Mouse (Mus musculus): ENCODE measurements around the gene Nap1l1. TPM values are rescaled to one million over a fixed set of nuclear protein-coding genes. Genes with fewer than 3 reads are reported as not detected.

Gene Nap1l1
- polyA plus RNA-seq, 1 experiment from 2014 or later, result 234 TPM

DNA sequence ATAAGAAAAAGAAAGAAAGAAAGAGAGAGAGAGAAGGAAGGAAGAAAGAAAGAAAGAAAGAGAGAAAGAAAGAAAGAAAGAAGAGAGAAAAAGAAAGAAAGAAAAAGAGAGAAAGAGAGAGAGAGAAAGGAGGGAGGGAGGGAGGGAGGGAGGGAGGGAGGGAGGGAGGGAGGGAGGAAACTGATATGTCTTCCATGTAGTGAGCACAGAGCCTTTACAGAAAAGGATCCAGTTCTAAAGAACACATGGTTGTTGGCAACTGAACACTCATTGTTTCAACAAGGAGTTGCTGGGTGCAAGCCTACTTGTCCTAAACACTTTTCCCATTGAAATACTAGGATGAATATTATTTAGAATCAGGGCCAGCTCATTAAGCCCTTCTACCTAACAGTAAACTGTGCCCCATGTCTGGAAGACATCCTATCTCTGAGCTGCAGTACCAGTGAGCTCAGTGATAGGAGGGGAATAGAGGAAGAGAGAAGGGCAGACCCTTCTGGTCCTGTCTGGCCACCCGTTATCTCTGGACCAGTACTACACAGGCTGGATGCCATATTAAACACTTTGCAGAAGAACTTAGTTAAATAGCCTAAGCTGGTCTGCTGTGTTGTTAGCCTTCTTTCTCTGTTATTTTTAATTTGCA lies 21.2 kb upstream of the Nap1l1 start:
- DNase-seq (ENCODE audit: low spot score) (no peak), ATAC-seq (ENCODE audit: low read depth) (no peak)
- Histone ChIP-seq H3K4me3 (ENCODE audit: low read depth, low read length) (no peak overlapping the region), H3K27me3 (replicated peaks; ENCODE audit: control insufficient read depth, insufficient read depth, low read length) (no peaks in the 10 kb centered on the region), H3K9me3 (ENCODE audit: control insufficient read depth, low read length) (no peaks in the 10 kb centered on the region), H3K4me2 (ENCODE audit: low read depth, low read length) (no peak overlapping the region), H3K27ac (replicated peaks; ENCODE audit: low read depth, low read length) (no peak overlapping the region), H3K9ac (ENCODE audit: low read depth, low read length) (no peak overlapping the region), H3K36me3 (ENCODE audit: control insufficient read depth, insufficient read depth, low read length) (no peaks in the 10 kb centered on the region), H3K4me1 (ENCODE audit: control insufficient read depth, insufficient read depth, low read length) (no peaks in the 10 kb centered on the region)
- WGBS, result 85% methylated on average over 1 of the region's 1 CpGs

- Histone ChIP-seq H3K9me3 (ENCODE audit: control insufficient read depth, low read length) (no peaks in the 10 kb centered on the region), H3K27ac (replicated peaks; ENCODE audit: low read depth, low read length) (no peak overlapping the region), H3K4me1 (ENCODE audit: control insufficient read depth, insufficient read depth, low read length) (no peaks in the 10 kb centered on the region), H3K4me2 (ENCODE audit: low read depth, low read length) (no peak overlapping the region), H3K9ac (ENCODE audit: low read depth, low read length) (no peak overlapping the region), H3K36me3 (ENCODE audit: control insufficient read depth, insufficient read depth, low read length) (no peaks in the 10 kb centered on the region), H3K27me3 (replicated peaks; ENCODE audit: control insufficient read depth, insufficient read depth, low read length) (no peaks in the 10 kb centered on the region), H3K4me3 (ENCODE audit: low read depth, low read length) (no peak overlapping the region)
- DNase-seq (ENCODE audit: low spot score) (no peak), ATAC-seq (ENCODE audit: low read depth) (no peak)
- WGBS, result 88% methylated on average over 11 of the region's 11 CpGs
Observed at GRCm38 (mm10) chr10:111452426-111452825, 20.6 kb upstream of the Nap1l1 start.

- Histone ChIP-seq H3K4me3 (ENCODE audit: low read depth, low read length) (no peak overlapping the region), H3K4me1 (ENCODE audit: control insufficient read depth, insufficient read depth, low read length) (no peaks in the 10 kb centered on the region), H3K9ac (ENCODE audit: low read depth, low read length) (no peak overlapping the region), H3K4me2 (ENCODE audit: low read depth, low read length) (no peak overlapping the region), H3K9me3 (ENCODE audit: control insufficient read depth, low read length) (no peaks in the 10 kb centered on the region), H3K36me3 (ENCODE audit: control insufficient read depth, insufficient read depth, low read length) (no peaks in the 10 kb centered on the region), H3K27me3 (replicated peaks; ENCODE audit: control insufficient read depth, insufficient read depth, low read length) (no peaks in the 10 kb centered on the region), H3K27ac (replicated peaks; ENCODE audit: low read depth, low read length) (no peak overlapping the region)
- 76% methylated on average over 8 of the region's 8 CpGs for WGBS
- DNase-seq (ENCODE audit: low spot score), result no peak
- no peak for ATAC-seq (ENCODE audit: low read depth)
Observed at GRCm38 (mm10) chr10:111454698-111455308, 18.2 kb upstream of the Nap1l1 start.

DNA sequence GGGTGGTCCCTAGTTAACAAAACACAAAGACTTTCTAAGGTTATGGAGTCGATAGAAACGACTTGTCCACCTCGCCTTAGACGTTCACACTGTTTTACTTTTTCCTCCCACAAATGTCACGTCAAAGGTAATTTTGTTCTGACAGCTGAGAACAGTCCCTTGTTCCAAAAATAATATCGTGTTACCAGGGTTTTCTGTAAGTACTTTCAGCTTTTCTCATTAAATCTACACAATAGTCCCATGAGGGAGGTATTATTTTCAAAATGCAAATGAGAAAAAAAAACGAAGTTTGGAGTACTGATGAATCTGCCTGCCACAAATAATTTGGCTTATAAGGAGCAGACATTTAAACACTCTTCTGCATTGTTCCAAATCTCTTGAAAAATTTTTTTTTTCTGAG lies 14.9 kb upstream of the Nap1l1 start:
- no peaks in the 10 kb centered on the region for H3K4me1 ChIP-seq (ENCODE audit: control insufficient read depth, insufficient read depth, low read length)
- WGBS, result 46% methylated on average over 7 of the region's 7 CpGs
- peak; percentile 26; the same call in 1 of the 2 replicates for ATAC-seq (ENCODE audit: low read depth)

DNA sequence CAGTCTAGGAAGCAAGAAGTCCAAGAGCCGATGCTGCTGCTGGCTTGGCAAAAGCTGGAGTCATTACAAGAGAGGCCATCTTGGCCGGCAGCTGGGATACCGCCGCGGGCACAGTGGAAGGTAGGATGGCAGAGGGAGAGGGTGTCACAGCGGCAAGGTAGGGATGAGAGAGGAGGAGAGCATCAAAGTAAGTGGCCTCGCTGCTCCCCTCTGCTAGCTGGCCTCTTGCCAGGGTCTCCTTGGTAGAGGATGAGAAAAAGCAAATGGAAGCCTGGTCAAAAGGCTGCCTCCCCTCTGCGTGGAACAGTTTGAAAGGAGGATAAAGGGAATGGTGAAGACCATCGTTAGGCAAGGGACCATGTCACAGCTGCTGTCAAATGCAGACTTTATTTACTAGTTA lies 14.0 kb upstream of the Nap1l1 start:
- no peak for ATAC-seq (ENCODE audit: low read depth)
- no peak overlapping the region for H3K9ac ChIP-seq (ENCODE audit: low read depth, low read length)
- no peaks in the 10 kb centered on the region for H3K9me3 ChIP-seq (ENCODE audit: control insufficient read depth, low read length)
- H3K27me3 ChIP-seq (replicated peaks; ENCODE audit: control insufficient read depth, insufficient read depth, low read length), result no peaks in the 10 kb centered on the region
- no peaks in the 10 kb centered on the region for H3K36me3 ChIP-seq (ENCODE audit: control insufficient read depth, insufficient read depth, low read length)
- H3K27ac ChIP-seq (replicated peaks; ENCODE audit: low read depth, low read length), result no peak overlapping the region
- WGBS, result 77% methylated on average over 9 of the region's 9 CpGs
- H3K4me3 ChIP-seq (ENCODE audit: low read depth, low read length), result no peak overlapping the region
- H3K4me1 ChIP-seq (ENCODE audit: control insufficient read depth, insufficient read depth, low read length), result no peaks in the 10 kb centered on the region
- no peak for DNase-seq (ENCODE audit: low spot score)
- H3K4me2 ChIP-seq (ENCODE audit: low read depth, low read length), result no peak overlapping the region

More for the DNA sequence above, 14.9 kb upstream of the Nap1l1 start:
- Histone ChIP-seq H3K27me3 (replicated peaks; ENCODE audit: control insufficient read depth, insufficient read depth, low read length) (no peaks in the 10 kb centered on the region), H3K9me3 (ENCODE audit: control insufficient read depth, low read length) (no peaks in the 10 kb centered on the region), H3K9ac (ENCODE audit: low read depth, low read length) (no peak overlapping the region), H3K4me3 (ENCODE audit: low read depth, low read length) (no peak overlapping the region), H3K27ac (replicated peaks; ENCODE audit: low read depth, low read length) (no peak overlapping the region), H3K36me3 (ENCODE audit: control insufficient read depth, insufficient read depth, low read length) (no peaks in the 10 kb centered on the region), H3K4me2 (ENCODE audit: low read depth, low read length) (no peak overlapping the region)
- peak; percentile 17 for DNase-seq (ENCODE audit: low spot score)

- WGBS, result 89% methylated on average over 3 of the region's 3 CpGs
Observed at GRCm38 (mm10) chr10:111459874-111460273, 13.1 kb upstream of the Nap1l1 start.

GRCm38 (mm10) chr10:111460381-111460780 lies 12.6 kb upstream of the Nap1l1 start:
- no peak overlapping the region for H3K9ac ChIP-seq (ENCODE audit: low read depth, low read length)
- no peaks in the 10 kb centered on the region for H3K27me3 ChIP-seq (replicated peaks; ENCODE audit: control insufficient read depth, insufficient read depth, low read length)
- no peak for ATAC-seq (ENCODE audit: low read depth)
- H3K36me3 ChIP-seq (ENCODE audit: control insufficient read depth, insufficient read depth, low read length), result no peaks in the 10 kb centered on the region
- no peaks in the 10 kb centered on the region for H3K9me3 ChIP-seq (ENCODE audit: control insufficient read depth, low read length)
- DNase-seq (ENCODE audit: low spot score), result peak; percentile 19
- H3K27ac ChIP-seq (replicated peaks; ENCODE audit: low read depth, low read length), result no peak overlapping the region
- H3K4me1 ChIP-seq (ENCODE audit: control insufficient read depth, insufficient read depth, low read length), result no peaks in the 10 kb centered on the region
- no peak overlapping the region for H3K4me3 ChIP-seq (ENCODE audit: low read depth, low read length)
- WGBS, result 10% methylated on average over 4 of the region's 4 CpGs
- no peak overlapping the region for H3K4me2 ChIP-seq (ENCODE audit: low read depth, low read length)

More at GRCm38 (mm10) chr10:111459874-111460273, 13.1 kb upstream of the Nap1l1 start:
- no peak overlapping the region for H3K4me3 ChIP-seq (ENCODE audit: low read depth, low read length)
- H3K4me1 ChIP-seq (ENCODE audit: control insufficient read depth, insufficient read depth, low read length), result no peaks in the 10 kb centered on the region
- H3K36me3 ChIP-seq (ENCODE audit: control insufficient read depth, insufficient read depth, low read length), result no peaks in the 10 kb centered on the region
- H3K9me3 ChIP-seq (ENCODE audit: control insufficient read depth, low read length), result no peaks in the 10 kb centered on the region
- DNase-seq (ENCODE audit: low spot score) (no peak), ATAC-seq (ENCODE audit: low read depth) (no peak)
- H3K9ac ChIP-seq (ENCODE audit: low read depth, low read length), result no peak overlapping the region
- no peak overlapping the region for H3K27ac ChIP-seq (replicated peaks; ENCODE audit: low read depth, low read length)
- no peak overlapping the region for H3K4me2 ChIP-seq (ENCODE audit: low read depth, low read length)
- no peaks in the 10 kb centered on the region for H3K27me3 ChIP-seq (replicated peaks; ENCODE audit: control insufficient read depth, insufficient read depth, low read length)

DNA sequence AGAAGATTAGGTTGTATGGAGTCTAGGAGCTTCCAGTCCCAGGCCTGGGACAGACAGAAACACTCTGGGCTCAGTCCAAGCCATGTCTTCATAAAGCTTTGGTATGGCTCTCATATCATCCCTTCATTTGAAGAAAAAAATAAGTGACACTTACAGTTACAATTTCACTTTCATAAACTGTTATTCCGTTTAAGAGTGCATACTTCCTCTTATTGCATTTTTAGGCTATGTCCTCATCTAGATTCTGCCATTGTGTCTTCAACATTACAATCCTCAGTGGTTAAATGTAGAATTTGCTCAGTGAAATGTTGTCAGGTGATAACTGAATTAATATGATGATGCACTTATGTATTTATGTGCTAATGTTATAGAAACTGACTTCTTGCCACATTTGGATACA lies 8.2 kb upstream of the Nap1l1 start:
- no peaks in the 10 kb centered on the region for H3K36me3 ChIP-seq (ENCODE audit: control insufficient read depth, insufficient read depth, low read length)
- no peaks in the 10 kb centered on the region for H3K4me1 ChIP-seq (ENCODE audit: control insufficient read depth, insufficient read depth, low read length)
- H3K9ac ChIP-seq (ENCODE audit: low read depth, low read length), result no peak overlapping the region
- H3K9me3 ChIP-seq (ENCODE audit: control insufficient read depth, low read length), result no peaks in the 10 kb centered on the region
- no peak overlapping the region for H3K4me2 ChIP-seq (ENCODE audit: low read depth, low read length)
- 79% methylated on average over 1 of the region's 1 CpGs for WGBS
- H3K27me3 ChIP-seq (replicated peaks; ENCODE audit: control insufficient read depth, insufficient read depth, low read length), result no peaks in the 10 kb centered on the region
- DNase-seq (ENCODE audit: low spot score), result no peak
- ATAC-seq (ENCODE audit: low read depth), result no peak
- no peak overlapping the region for H3K27ac ChIP-seq (replicated peaks; ENCODE audit: low read depth, low read length)
- H3K4me3 ChIP-seq (ENCODE audit: low read depth, low read length), result no peak overlapping the region

DNA sequence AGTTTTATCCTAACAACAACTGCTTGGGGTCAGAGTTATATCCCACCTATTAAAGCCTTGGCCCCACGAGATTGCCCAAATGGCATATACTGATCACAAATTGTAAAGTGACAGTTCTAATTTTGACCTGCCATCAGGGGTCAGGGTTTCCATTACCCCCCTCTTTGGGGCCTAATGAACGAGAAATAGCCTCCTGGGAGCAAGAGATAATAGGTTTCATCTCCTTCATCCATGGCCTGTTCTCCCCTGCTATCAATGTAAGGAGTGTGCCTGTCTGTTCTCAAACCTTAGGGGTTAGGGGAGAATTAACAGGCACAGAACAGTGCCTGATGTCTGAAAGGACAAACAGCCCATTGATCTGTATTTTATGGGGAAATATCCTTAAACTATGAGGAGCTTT lies 7.6 kb upstream of the Nap1l1 start:
- Histone ChIP-seq H3K9me3 (ENCODE audit: control insufficient read depth, low read length) (no peaks in the 10 kb centered on the region), H3K9ac (ENCODE audit: low read depth, low read length) (no peak overlapping the region), H3K36me3 (ENCODE audit: control insufficient read depth, insufficient read depth, low read length) (no peaks in the 10 kb centered on the region), H3K27ac (replicated peaks; ENCODE audit: low read depth, low read length) (no peak overlapping the region), H3K27me3 (replicated peaks; ENCODE audit: control insufficient read depth, insufficient read depth, low read length) (no peaks in the 10 kb centered on the region), H3K4me3 (ENCODE audit: low read depth, low read length) (no peak overlapping the region), H3K4me1 (ENCODE audit: control insufficient read depth, insufficient read depth, low read length) (no peaks in the 10 kb centered on the region), H3K4me2 (ENCODE audit: low read depth, low read length) (no peak overlapping the region)
- no peak for ATAC-seq (ENCODE audit: low read depth)
- no peak for DNase-seq (ENCODE audit: low spot score)
- WGBS, result 43% methylated on average over 2 of the region's 2 CpGs
